Mouse (Mus musculus) limb, embryonic 10.5 days (tissue): ENCODE measurements around the gene Gm5294. TPM values are rescaled to one million over a fixed set of nuclear protein-coding genes. Genes with fewer than 3 reads are reported as not detected.

Experiments
- DNase-seq: peaks from one replicate; pipeline ENCODE4 v3.0.0-alpha.2; 2017; ENCODE audit warnings: low spot score
- H3K27ac ChIP-seq: fragments of 300-500 bp; sonication (generic); 2 replicates; pipeline ENCODE4 v1.5.1; 2016; ENCODE audit warnings: mild to moderate bottlenecking
- H3K27me3 ChIP-seq: fragments of 300-500 bp; sonication (generic); 2 replicates; pipeline ENCODE4 v1.6.1; 2016; ENCODE audit warnings: low read depth, mild to moderate bottlenecking; ENCODE audit not compliant: poor library complexity, severe bottlenecking
- H3K36me3 ChIP-seq: fragments of 300-500 bp; sonication (generic); 2 replicates; pipeline ENCODE4 v1.6.1; 2016; ENCODE audit warnings: mild to moderate bottlenecking, moderate library complexity
- H3K4me1 ChIP-seq: fragments of 300-500 bp; sonication (generic); 2 replicates; pipeline ENCODE4 v1.6.1; 2016
- H3K4me3 ChIP-seq: fragments of 300-500 bp; sonication (generic); 2 replicates; pipeline ENCODE4 v1.5.1; 2016; ENCODE audit warnings: mild to moderate bottlenecking, moderate library complexity
- H3K9me3 ChIP-seq: fragments of 300-500 bp; sonication (generic); replicated peaks from 2 replicates; pipeline ENCODE4 v1.6.1; 2016; ENCODE audit warnings: mild to moderate bottlenecking
- WGBS: fragments of 180-500 bp; shearing (Covaris S2); methylation state at CpG from one replicate; pipeline ENCODE4 v1.1.7; 2016; 5-methylcytosine and 5-hydroxymethylcytosine counted together
- polyA plus RNA-seq: library from polyadenylated mRNA; unstranded; fragments of >200 nt; fragmentation: Nextera tagmentation; extraction: Ambion mirVana; gene quantifications from 2 replicates; pipeline ENCODE4 v1.2.1, GENCODE M21; 2016

The Gm5294 gene
- polyA plus RNA-seq, 1 experiment from 2014 or later, result not detected

- H3K4me1 ChIP-seq, result no peaks in the 10 kb centered on the region
- H3K9me3 ChIP-seq, result no peaks in the 10 kb centered on the region
- no peaks in the 10 kb centered on the region for H3K27me3 ChIP-seq
- H3K4me3 ChIP-seq, result no peak overlapping the region
- H3K27ac ChIP-seq, result no peak overlapping the region
- WGBS, result 89% methylated on average over 6 of the region's 6 CpGs
- no peak for DNase-seq
- H3K36me3 ChIP-seq, result no peaks in the 10 kb centered on the region
These were observed 10.1 kb upstream of the Gm5294 start for GRCm38 (mm10) chr5:138809767-138810166.

- peak overlapping the region; percentile 46 for H3K4me3 ChIP-seq
- H3K9me3 ChIP-seq, result no peaks in the 10 kb centered on the region
- H3K36me3 ChIP-seq, result no peaks in the 10 kb centered on the region
- 5% methylated on average over 39 of the region's 39 CpGs for WGBS
- peaks cover 16% of the 10 kb centered on the region for H3K4me1 ChIP-seq
- H3K27ac ChIP-seq, result no peak overlapping the region
- peaks cover 78% of the 10 kb centered on the region for H3K27me3 ChIP-seq
- peak; percentile 52 for DNase-seq
These were observed 945 bp downstream of the Gm5294 start for GRCm38 (mm10) chr5:138820717-138821332.

- no peak overlapping the region for H3K27ac ChIP-seq
- H3K4me3 ChIP-seq, result no peak overlapping the region
- H3K36me3 ChIP-seq, result no peaks in the 10 kb centered on the region
- DNase-seq, result no peak
- peaks cover 55% of the 10 kb centered on the region for H3K27me3 ChIP-seq
- H3K4me1 ChIP-seq, result peaks cover 16% of the 10 kb centered on the region
- 75% methylated on average over 3 of the region's 3 CpGs for WGBS
- no peaks in the 10 kb centered on the region for H3K9me3 ChIP-seq
These were observed 5.2 kb downstream of the Gm5294 start for GRCm38 (mm10) chr5:138825090-138825489.

- Histone ChIP-seq H3K27ac (no peak overlapping the region), H3K9me3 (no peaks in the 10 kb centered on the region), H3K4me3 (no peak overlapping the region), H3K27me3 (no peaks in the 10 kb centered on the region), H3K36me3 (no peaks in the 10 kb centered on the region), H3K4me1 (peaks cover 7% of the 10 kb centered on the region)
- WGBS, result 45% methylated on average over 6 of the region's 6 CpGs
- no peak for DNase-seq
These were observed 13.5 kb downstream of the Gm5294 start for GRCm38 (mm10) chr5:138833406-138833805.

GRCm38 (mm10) chr5:138834910-138835309 lies 15.0 kb downstream of the Gm5294 start:
- Histone ChIP-seq H3K9me3 (no peaks in the 10 kb centered on the region), H3K36me3 (no peaks in the 10 kb centered on the region)

GRCm38 (mm10) chr5:138840981-138841380 lies 21.1 kb downstream of the Gm5294 start:
- Histone ChIP-seq H3K4me1 (no peaks in the 10 kb centered on the region), H3K36me3 (no peaks in the 10 kb centered on the region), H3K4me3 (no peak overlapping the region), H3K27me3 (no peaks in the 10 kb centered on the region), H3K9me3 (no peaks in the 10 kb centered on the region), H3K27ac (no peak overlapping the region)
- WGBS, result 89% methylated on average over 4 of the region's 4 CpGs
- no peak for DNase-seq

More at GRCm38 (mm10) chr5:138834910-138835309, 15.0 kb downstream of the Gm5294 start:
- H3K27me3 ChIP-seq, result no peaks in the 10 kb centered on the region
- no peak overlapping the region for H3K4me3 ChIP-seq
- no peak for DNase-seq
- H3K4me1 ChIP-seq, result peaks cover 7% of the 10 kb centered on the region
- H3K27ac ChIP-seq, result no peak overlapping the region
- WGBS, result 85% methylated on average over 3 of the region's 3 CpGs

- peaks cover 8% of the 10 kb centered on the region for H3K4me1 ChIP-seq
- H3K4me3 ChIP-seq, result no peak overlapping the region
- H3K9me3 ChIP-seq, result no peaks in the 10 kb centered on the region
- peaks cover 14% of the 10 kb centered on the region; the same call in 1 of the 2 replicates for H3K27me3 ChIP-seq
- H3K36me3 ChIP-seq, result no peaks in the 10 kb centered on the region
- no peak overlapping the region for H3K27ac ChIP-seq
- no peak for DNase-seq
- 83% methylated on average over 9 of the region's 9 CpGs for WGBS
These were observed 23.4 kb downstream of the Gm5294 start for GRCm38 (mm10) chr5:138843168-138843824.

- H3K9me3 ChIP-seq, result no peaks in the 10 kb centered on the region
These were observed 26.6 kb downstream of the Gm5294 start for GRCm38 (mm10) chr5:138846506-138846905.

GRCm38 (mm10) chr5:138848102-138848501 lies 28.2 kb downstream of the Gm5294 start:
- Histone ChIP-seq H3K4me1 (peaks cover 11% of the 10 kb centered on the region), H3K4me3 (peak overlapping the region; percentile 26), H3K36me3 (no peaks in the 10 kb centered on the region), H3K27ac (no peak overlapping the region), H3K9me3 (no peaks in the 10 kb centered on the region), H3K27me3 (peaks cover 23% of the 10 kb centered on the region; the same call in 1 of the 2 replicates)
- DNase-seq, result peak; percentile 95
- WGBS, result 6% methylated on average over 7 of the region's 7 CpGs

More at GRCm38 (mm10) chr5:138846506-138846905, 26.6 kb downstream of the Gm5294 start:
- Histone ChIP-seq H3K4me3 (no peak overlapping the region), H3K36me3 (no peaks in the 10 kb centered on the region), H3K27me3 (peaks cover 23% of the 10 kb centered on the region; the same call in 1 of the 2 replicates), H3K27ac (no peak overlapping the region), H3K4me1 (peaks cover 11% of the 10 kb centered on the region)
- DNase-seq, result no peak
- 51% methylated on average over 4 of the region's 4 CpGs for WGBS

GRCm38 (mm10) chr5:138849682-138850461 lies 30.0 kb downstream of the Gm5294 start:
- Histone ChIP-seq H3K9me3 (no peaks in the 10 kb centered on the region), H3K4me1 (peaks cover 11% of the 10 kb centered on the region), H3K27ac (no peak overlapping the region), H3K27me3 (peaks cover 23% of the 10 kb centered on the region; the same call in 1 of the 2 replicates), H3K4me3 (no peak overlapping the region), H3K36me3 (no peaks in the 10 kb centered on the region)
- no peak for DNase-seq
- 81% methylated on average over 23 of the region's 23 CpGs for WGBS

GRCm38 (mm10) chr5:138850462-138850844 lies 30.6 kb downstream of the Gm5294 start:
- no peak for DNase-seq
- H3K4me3 ChIP-seq, result no peak overlapping the region
- 89% methylated on average over 5 of the region's 5 CpGs for WGBS

GRCm38 (mm10) chr5:138851296-138851780 lies 31.5 kb downstream of the Gm5294 start:
- H3K27ac ChIP-seq, result no peak overlapping the region
- H3K9me3 ChIP-seq, result no peaks in the 10 kb centered on the region
- no peak overlapping the region for H3K4me3 ChIP-seq
- 92% methylated on average over 5 of the region's 5 CpGs for WGBS
- peaks cover 11% of the 10 kb centered on the region for H3K4me1 ChIP-seq
- H3K27me3 ChIP-seq, result peaks cover 21% of the 10 kb centered on the region; the same call in 1 of the 2 replicates
- no peaks in the 10 kb centered on the region for H3K36me3 ChIP-seq
- DNase-seq, result no peak

More at GRCm38 (mm10) chr5:138850462-138850844, 30.6 kb downstream of the Gm5294 start:
- no peak overlapping the region for H3K27ac ChIP-seq
- H3K36me3 ChIP-seq, result no peaks in the 10 kb centered on the region
- peaks cover 23% of the 10 kb centered on the region; the same call in 1 of the 2 replicates for H3K27me3 ChIP-seq
- H3K9me3 ChIP-seq, result no peaks in the 10 kb centered on the region
- peaks cover 11% of the 10 kb centered on the region for H3K4me1 ChIP-seq
